Mouse (Mus musculus): ENCODE measurements at regions not wholly inside any gene's neighbourhood (a gene's known extent, or its start where the extent isn't known, plus 50 kb on each side); places are given as distances from the start of the nearest gene placed in this dataset.

DNA sequence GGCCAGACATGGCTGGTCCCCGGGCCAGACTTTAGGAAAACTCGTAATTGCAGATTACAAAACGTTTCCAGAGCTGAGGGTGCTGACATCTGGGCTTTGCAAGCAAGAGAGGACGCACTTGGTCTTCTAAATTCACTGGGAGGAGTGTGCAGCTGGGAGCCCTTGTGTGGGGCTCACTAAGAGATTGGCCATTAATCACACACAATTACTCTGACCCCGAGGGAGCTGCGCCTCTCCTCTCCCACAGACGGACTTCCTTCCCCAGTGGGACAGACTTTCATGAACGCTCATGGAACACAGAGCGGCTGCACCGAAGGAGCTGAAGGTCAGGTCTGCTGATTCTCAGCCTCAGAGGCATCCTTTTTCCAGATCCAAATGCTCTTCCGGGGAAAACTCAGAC lies 407.2 kb downstream of the Med13l start:
- TF ChIP-seq MAZ (IDR thresholded peaks at IDR 0.05; ENCODE audit: low read depth, low read length) (no peak), GATA1 (IDR thresholded peaks at IDR 0.05; ENCODE audit: low read depth, low read length) (no peak), TCF12 (IDR thresholded peaks at IDR 0.05; ENCODE audit: low read depth, low read length) (no peak), POLR2A (IDR thresholded peaks at IDR 0.05; ENCODE audit: control insufficient read depth in 1 of 2, insufficient read depth in 1 of 2, low read depth in 1 of 2, low read length in 2 of 2, poor library complexity in 1 of 2) (no peak), NRF1 (IDR thresholded peaks at IDR 0.05; ENCODE audit: insufficient read depth, low read depth, low read length, poor library complexity, severe bottlenecking) (no peak), CTCF (IDR thresholded peaks at IDR 0.05 in 2 of 3, conservative IDR thresholded peaks at IDR 0.05 in 1 of 3; ENCODE audit: control insufficient read depth in 1 of 3, insufficient read depth in 1 of 3, low read depth in 2 of 3, low read length in 3 of 3, poor library complexity in 1 of 3, severe bottlenecking in 1 of 3) (no peak), EP300 (IDR thresholded peaks at IDR 0.05; ENCODE audit: low read depth in 1 of 2, low read length in 2 of 2) (no peak), BHLHE40 (IDR thresholded peaks at IDR 0.05; ENCODE audit: borderline replicate concordance, low read depth, low read length) (no peak), MYC (IDR thresholded peaks at IDR 0.05; ENCODE audit: low read depth, low read length) (no peak), HCFC1 (IDR thresholded peaks at IDR 0.05; ENCODE audit: low read depth, low read length) (no peak), CHD2 (IDR thresholded peaks at IDR 0.05; ENCODE audit: low read length) (no peak), SIN3A (IDR thresholded peaks at IDR 0.05; ENCODE audit: low read length) (no peak)
